Mouse (Mus musculus) G1E (cell line): ENCODE measurements around the gene Ttll9.

Experiments used
- CTCF ChIP-seq: IDR thresholded peaks from 2 replicates; pipeline ENCODE4 v1.5.1; 2012; ENCODE audit warnings: low read depth, low read length, inconsistent platforms, mixed read lengths
- GATA1 ChIP-seq: IDR thresholded peaks from 2 replicates; pipeline ENCODE4 v1.6.1; 2012; ENCODE audit warnings: borderline replicate concordance, low read length, inconsistent platforms, mixed read lengths
- POLR2AphosphoS5 ChIP-seq: IDR thresholded peaks from 2 replicates; pipeline ENCODE4 v1.6.1; 2012; ENCODE audit warnings: low read depth, low read length, inconsistent platforms; ENCODE audit not compliant: insufficient replicate concordance

DNA sequence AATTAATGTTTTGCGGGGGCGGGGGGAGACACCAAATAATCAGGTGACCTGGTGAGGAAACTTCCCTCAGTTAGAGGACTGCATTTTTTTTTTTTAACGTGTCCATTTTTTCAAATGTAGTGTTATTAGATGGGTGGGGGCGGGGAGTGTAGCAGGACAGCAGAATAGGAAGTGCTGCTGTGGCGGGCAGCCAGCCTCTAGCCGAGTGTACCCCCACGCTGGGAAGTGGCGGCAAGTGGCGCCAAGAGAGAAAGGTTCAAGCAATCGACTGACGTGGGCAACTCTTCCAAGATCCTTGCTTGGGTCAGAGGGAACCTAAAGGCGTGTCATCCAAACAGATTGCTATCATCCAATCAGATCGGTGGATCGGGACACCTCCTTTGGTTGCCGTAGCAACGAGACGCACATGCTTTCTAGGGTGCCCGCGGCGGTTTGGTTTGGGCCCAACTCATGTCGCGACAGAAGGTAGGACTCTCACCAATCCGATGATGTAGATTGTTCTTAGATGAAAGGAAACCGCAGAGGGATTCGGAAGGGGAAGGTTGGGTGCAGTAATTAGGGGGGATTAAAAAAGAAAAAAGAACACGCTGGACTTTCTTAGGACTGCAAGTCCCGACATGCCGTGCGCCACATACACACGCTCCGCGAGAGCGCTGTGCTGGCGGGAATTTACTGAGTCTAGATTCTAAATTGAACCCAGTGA is at the start of gene Ttll9:
- TF ChIP-seq CTCF (no peak), GATA1 (no peak), POLR2AphosphoS5 (no peak)
